Mouse (Mus musculus) forebrain, embryonic 10.5 days (tissue): ENCODE measurements around the gene Ptprs. TPM values are rescaled to one million over a fixed set of nuclear protein-coding genes. Genes with fewer than 3 reads are reported as not detected.
A peak's percentile ranks its signal among the peaks of the same experiment; 100 is the strongest.

Experiments used
- DNase-seq: peaks from one replicate; pipeline ENCODE4 v3.0.0-alpha.2; 2017; ENCODE audit warnings: low spot score; ENCODE audit errors: extremely low spot score
- H3K27ac ChIP-seq: fragments of 300-500 bp; sonication (generic); 2 replicates; pipeline ENCODE4 v1.5.1; 2016; ENCODE audit warnings: mild to moderate bottlenecking
- H3K27me3 ChIP-seq: fragments of 300-500 bp; sonication (generic); 2 replicates; pipeline ENCODE4 v1.6.1; 2016; ENCODE audit warnings: mild to moderate bottlenecking; ENCODE audit not compliant: poor library complexity, severe bottlenecking
- H3K36me3 ChIP-seq: fragments of 300-500 bp; sonication (generic); replicated peaks from 2 replicates; pipeline ENCODE4 v1.6.1; 2016; ENCODE audit warnings: mild to moderate bottlenecking, moderate library complexity
- H3K4me1 ChIP-seq: fragments of 300-500 bp; sonication (generic); 2 replicates; pipeline ENCODE4 v1.6.1; 2016
- H3K4me3 ChIP-seq: fragments of 300-500 bp; sonication (generic); 2 replicates; pipeline ENCODE4 v1.5.1; 2016; ENCODE audit warnings: mild to moderate bottlenecking, moderate library complexity
- H3K9me3 ChIP-seq: fragments of 300-500 bp; sonication (generic); 2 replicates; pipeline ENCODE4 v1.6.1; 2016; ENCODE audit warnings: mild to moderate bottlenecking, moderate library complexity
- WGBS: fragments of 180-500 bp; shearing (Covaris S2); methylation state at CpG from one replicate; pipeline ENCODE4 v1.1.7; 2016; 5-methylcytosine and 5-hydroxymethylcytosine counted together
- polyA plus RNA-seq: library from polyadenylated mRNA; unstranded; fragments of >200 nt; fragmentation: Nextera tagmentation; extraction: Ambion mirVana; gene quantifications from 2 replicates; pipeline ENCODE4 v1.2.1, GENCODE M21; 2016

Ptprs gene
- polyA plus RNA-seq, 1 experiment from 2014 or later, result 91.5 TPM

GRCm38 (mm10) chr17:56485118-56485517 lies 8.8 kb upstream of the Ptprs start:
- Histone ChIP-seq H3K36me3 (no peaks in the 10 kb centered on the region), H3K4me3 (no peak overlapping the region), H3K27me3 (0 out of 2 replicates have a peak, but pooled peaks cover 7% of the 10 kb centered on the region), H3K9me3 (no peaks in the 10 kb centered on the region), H3K4me1 (peaks cover 40% of the 10 kb centered on the region), H3K27ac (peak overlapping the region; percentile 62; the same call in 1 of the 2 replicates)
- DNase-seq, result no peak
- WGBS, result 78% methylated on average over 9 of the region's 9 CpGs

- Histone ChIP-seq H3K4me3 (no peak overlapping the region), H3K9me3 (no peaks in the 10 kb centered on the region), H3K27ac (no peak overlapping the region), H3K27me3 (peaks cover 24% of the 10 kb centered on the region), H3K4me1 (peaks cover 43% of the 10 kb centered on the region), H3K36me3 (no peaks in the 10 kb centered on the region)
- no peak for DNase-seq
- WGBS, result 83% methylated on average over 1 of the region's 1 CpGs
These were observed 6.4 kb upstream of the Ptprs start for GRCm38 (mm10) chr17:56482671-56483070.

- H3K27me3 ChIP-seq, result peaks cover 50% of the 10 kb centered on the region
- peaks cover 11% of the 10 kb centered on the region; the same call in 1 of the 2 replicates for H3K9me3 ChIP-seq
- DNase-seq, result peak; percentile 80
- H3K36me3 ChIP-seq, result no peaks in the 10 kb centered on the region
- H3K4me3 ChIP-seq, result peak overlapping the region; percentile 14; the same call in 1 of the 2 replicates
- H3K4me1 ChIP-seq, result peaks cover 44% of the 10 kb centered on the region
- peak overlapping the region; percentile 62; the same call in 1 of the 2 replicates for H3K27ac ChIP-seq
- WGBS, result 15% methylated on average over 6 of the region's 6 CpGs
These were observed 3.1 kb upstream of the Ptprs start for GRCm38 (mm10) chr17:56479358-56479757.

- Histone ChIP-seq H3K4me3 (no peak overlapping the region), H3K27me3 (peaks cover 62% of the 10 kb centered on the region), H3K27ac (0 out of 2 replicates have a peak overlapping the region, but pooled peaks have one; percentile 11), H3K4me1 (peaks cover 52% of the 10 kb centered on the region), H3K9me3 (peaks cover 11% of the 10 kb centered on the region; the same call in 1 of the 2 replicates), H3K36me3 (no peaks in the 10 kb centered on the region)
- 62% methylated on average over 11 of the region's 11 CpGs for WGBS
- DNase-seq, result no peak
These were observed 1.9 kb upstream of the Ptprs start for GRCm38 (mm10) chr17:56478191-56478611.

GRCm38 (mm10) chr17:56477191-56477818 lies 1.0 kb upstream of the Ptprs start:
- Histone ChIP-seq H3K4me1 (peaks cover 61% of the 10 kb centered on the region), H3K27ac (no peak overlapping the region), H3K27me3 (peaks cover 71% of the 10 kb centered on the region), H3K4me3 (no peak overlapping the region), H3K9me3 (peaks cover 11% of the 10 kb centered on the region; the same call in 1 of the 2 replicates), H3K36me3 (no peaks in the 10 kb centered on the region)
- WGBS, result 83% methylated on average over 19 of the region's 19 CpGs
- no peak for DNase-seq

GRCm38 (mm10) chr17:56475584-56476401 lies 490 bp downstream of the Ptprs start:
- no peak for DNase-seq

GRCm38 (mm10) chr17:56474831-56475581 lies 1.3 kb downstream of the Ptprs start:
- Histone ChIP-seq H3K9me3 (peaks cover 11% of the 10 kb centered on the region; the same call in 1 of the 2 replicates), H3K27ac (peak overlapping the region; percentile 97), H3K4me3 (peak overlapping the region; percentile 92), H3K27me3 (peaks cover 87% of the 10 kb centered on the region), H3K36me3 (0 out of 2 replicates have a peak, but pooled peaks cover under 1% of the 10 kb centered on the region), H3K4me1 (peaks cover 84% of the 10 kb centered on the region)
- peak; percentile 78 for DNase-seq
- 1% methylated on average over 24 of the region's 24 CpGs for WGBS

More at GRCm38 (mm10) chr17:56475584-56476401, 490 bp downstream of the Ptprs start:
- Histone ChIP-seq H3K27ac (peak overlapping the region; percentile 97), H3K27me3 (peaks cover 80% of the 10 kb centered on the region), H3K36me3 (no peaks in the 10 kb centered on the region), H3K4me3 (peak overlapping the region; percentile 92), H3K4me1 (peaks cover 76% of the 10 kb centered on the region), H3K9me3 (peaks cover 11% of the 10 kb centered on the region; the same call in 1 of the 2 replicates)
- under 1% methylated on average over 66 of the region's 66 CpGs for WGBS

- H3K27ac ChIP-seq, result peak overlapping the region; percentile 97
- WGBS, result 4% methylated on average over 32 of the region's 32 CpGs
- H3K27me3 ChIP-seq, result peaks cover 93% of the 10 kb centered on the region
- H3K36me3 ChIP-seq, result peaks cover 7% of the 10 kb centered on the region
- peaks cover 11% of the 10 kb centered on the region; the same call in 1 of the 2 replicates for H3K9me3 ChIP-seq
- peaks cover 85% of the 10 kb centered on the region for H3K4me1 ChIP-seq
- peak overlapping the region; percentile 92 for H3K4me3 ChIP-seq
- DNase-seq, result no peak
These were observed 1.9 kb downstream of the Ptprs start for GRCm38 (mm10) chr17:56474311-56474830.

GRCm38 (mm10) chr17:56473611-56473905 lies 2.7 kb downstream of the Ptprs start:
- DNase-seq, result no peak
- Histone ChIP-seq H3K4me1 (peaks cover 86% of the 10 kb centered on the region), H3K27me3 (peaks cover 91% of the 10 kb centered on the region), H3K36me3 (peaks cover 15% of the 10 kb centered on the region), H3K27ac (peak overlapping the region; percentile 97), H3K9me3 (peaks cover 13% of the 10 kb centered on the region; the same call in 1 of the 2 replicates), H3K4me3 (peak overlapping the region; percentile 92)
- 1% methylated on average over 11 of the region's 11 CpGs for WGBS

GRCm38 (mm10) chr17:56472733-56473610 lies 3.3 kb downstream of the Ptprs start:
- Histone ChIP-seq H3K4me3 (peak overlapping the region; percentile 92), H3K9me3 (peaks cover 15% of the 10 kb centered on the region; the same call in 1 of the 2 replicates), H3K4me1 (peaks cover 86% of the 10 kb centered on the region), H3K27me3 (peaks cover 85% of the 10 kb centered on the region), H3K27ac (peak overlapping the region; percentile 68; the same call in 1 of the 2 replicates), H3K36me3 (peaks cover 21% of the 10 kb centered on the region)
- DNase-seq, result peak; percentile 62
- WGBS, result 3% methylated on average over 50 of the region's 50 CpGs

- peak overlapping the region; percentile 8; the same call in 1 of the 2 replicates for H3K27ac ChIP-seq
These were observed 4.2 kb downstream of the Ptprs start for GRCm38 (mm10) chr17:56472121-56472520.

More at GRCm38 (mm10) chr17:56472121-56472520, 4.2 kb downstream of the Ptprs start:
- Histone ChIP-seq H3K9me3 (peaks cover 12% of the 10 kb centered on the region; the same call in 1 of the 2 replicates), H3K4me3 (peak overlapping the region; percentile 92), H3K4me1 (peaks cover 94% of the 10 kb centered on the region), H3K36me3 (peaks cover 26% of the 10 kb centered on the region), H3K27me3 (peaks cover 76% of the 10 kb centered on the region)
- 9% methylated on average over 16 of the region's 16 CpGs for WGBS
- no peak for DNase-seq
